Mouse (Mus musculus): Measurements from ENCODE around the gene Tmem151b. TPM values are rescaled to one million over a fixed set of nuclear protein-coding genes. Genes with fewer than 3 reads are reported as not detected.

Tmem151b gene
- polyA plus RNA-seq, 1 experiment from 2014 or later = 41.3 TPM

GRCm38 (mm10) chr17:45544001-45544872 is 5.2 kb downstream of the Tmem151b start:
- peaks cover 12% of the 10 kb centered on the region for H3K36me3 ChIP-seq (ENCODE audit: control insufficient read depth, insufficient read depth)
- ATAC-seq = no peak
- 9% methylated on average over 24 of the region's 24 CpGs for WGBS
- H3K27me3 ChIP-seq (replicated peaks; ENCODE audit: control insufficient read depth, insufficient read depth, low read length) = peaks cover 10% of the 10 kb centered on the region; the same call in 1 of the 2 replicates
- H3K9ac ChIP-seq (replicated peaks; ENCODE audit: low read depth, low read length) = no peak overlapping the region
- no peak overlapping the region for H3K4me2 ChIP-seq (ENCODE audit: low read length)
- no peaks in the 10 kb centered on the region for H3K9me3 ChIP-seq (ENCODE audit: control insufficient read depth, low read length)
- no peak overlapping the region; the same call in 1 of the 2 replicates for H3K27ac ChIP-seq (ENCODE audit: low read length)
- peaks cover 40% of the 10 kb centered on the region for H3K4me1 ChIP-seq (replicated peaks; ENCODE audit: control insufficient read depth, insufficient read depth, low read length)
- H3K4me3 ChIP-seq (replicated peaks; ENCODE audit: low read length) = no peak overlapping the region

GRCm38 (mm10) chr17:45543115-45543514 is 6.4 kb downstream of the Tmem151b start:
- H3K9ac ChIP-seq (replicated peaks; ENCODE audit: low read depth, low read length) = no peak overlapping the region
- no peak overlapping the region for H3K4me3 ChIP-seq (replicated peaks; ENCODE audit: low read length)
- H3K4me2 ChIP-seq (ENCODE audit: low read length) = no peak overlapping the region
- no peak for ATAC-seq
- H3K36me3 ChIP-seq (ENCODE audit: control insufficient read depth, insufficient read depth) = peaks cover 12% of the 10 kb centered on the region
- peaks cover 40% of the 10 kb centered on the region for H3K4me1 ChIP-seq (replicated peaks; ENCODE audit: control insufficient read depth, insufficient read depth, low read length)
- H3K27ac ChIP-seq (ENCODE audit: low read length) = no peak overlapping the region
- H3K27me3 ChIP-seq (replicated peaks; ENCODE audit: control insufficient read depth, insufficient read depth, low read length) = peaks cover 10% of the 10 kb centered on the region; the same call in 1 of the 2 replicates
- 38% methylated on average over 1 of the region's 1 CpGs for WGBS
- no peaks in the 10 kb centered on the region for H3K9me3 ChIP-seq (ENCODE audit: control insufficient read depth, low read length)

- peaks cover 38% of the 10 kb centered on the region for H3K4me1 ChIP-seq (replicated peaks; ENCODE audit: control insufficient read depth, insufficient read depth, low read length)
- H3K27ac ChIP-seq (ENCODE audit: low read length) = no peak overlapping the region
- no peak for ATAC-seq
- 67% methylated on average over 2 of the region's 2 CpGs for WGBS
- no peak overlapping the region for H3K4me3 ChIP-seq (replicated peaks; ENCODE audit: low read length)
- H3K9ac ChIP-seq (replicated peaks; ENCODE audit: low read depth, low read length) = no peak overlapping the region
- peaks cover 12% of the 10 kb centered on the region for H3K36me3 ChIP-seq (ENCODE audit: control insufficient read depth, insufficient read depth)
- no peaks in the 10 kb centered on the region for H3K9me3 ChIP-seq (ENCODE audit: control insufficient read depth, low read length)
- no peak overlapping the region for H3K4me2 ChIP-seq (ENCODE audit: low read length)
- H3K27me3 ChIP-seq (replicated peaks; ENCODE audit: control insufficient read depth, insufficient read depth, low read length) = peaks cover 13% of the 10 kb centered on the region; the same call in 1 of the 2 replicates
Measured at GRCm38 (mm10) chr17:45542705-45543104, 6.8 kb downstream of the Tmem151b start.

GRCm38 (mm10) chr17:45542129-45542528 is 7.3 kb downstream of the Tmem151b start:
- no peak overlapping the region for H3K9ac ChIP-seq (replicated peaks; ENCODE audit: low read depth, low read length)
- WGBS = 39% methylated on average over 6 of the region's 6 CpGs
- no peak overlapping the region for H3K4me2 ChIP-seq (ENCODE audit: low read length)
- H3K27me3 ChIP-seq (replicated peaks; ENCODE audit: control insufficient read depth, insufficient read depth, low read length) = peaks cover 13% of the 10 kb centered on the region; the same call in 1 of the 2 replicates
- no peak overlapping the region for H3K4me3 ChIP-seq (replicated peaks; ENCODE audit: low read length)
- ATAC-seq = no peak
- peaks cover 32% of the 10 kb centered on the region for H3K4me1 ChIP-seq (replicated peaks; ENCODE audit: control insufficient read depth, insufficient read depth, low read length)
- H3K36me3 ChIP-seq (ENCODE audit: control insufficient read depth, insufficient read depth) = peaks cover 12% of the 10 kb centered on the region
- no peaks in the 10 kb centered on the region for H3K9me3 ChIP-seq (ENCODE audit: control insufficient read depth, low read length)
- no peak overlapping the region for H3K27ac ChIP-seq (ENCODE audit: low read length)

- Histone ChIP-seq H3K36me3 (ENCODE audit: control insufficient read depth, insufficient read depth) (peaks cover 2% of the 10 kb centered on the region; the same call in 1 of the 2 replicates), H3K27ac (ENCODE audit: low read length) (no peak overlapping the region), H3K4me1 (replicated peaks; ENCODE audit: control insufficient read depth, insufficient read depth, low read length) (peaks cover 26% of the 10 kb centered on the region), H3K4me3 (replicated peaks; ENCODE audit: low read length) (no peak overlapping the region), H3K9me3 (ENCODE audit: control insufficient read depth, low read length) (no peaks in the 10 kb centered on the region), H3K9ac (replicated peaks; ENCODE audit: low read depth, low read length) (no peak overlapping the region), H3K27me3 (replicated peaks; ENCODE audit: control insufficient read depth, insufficient read depth, low read length) (peaks cover 10% of the 10 kb centered on the region), H3K4me2 (ENCODE audit: low read length) (no peak overlapping the region)
- ATAC-seq = no peak
- WGBS = 82% methylated on average over 21 of the region's 21 CpGs
Measured at GRCm38 (mm10) chr17:45539664-45540063, 9.8 kb downstream of the Tmem151b start.

- H3K9me3 ChIP-seq (ENCODE audit: control insufficient read depth, low read length) = no peaks in the 10 kb centered on the region
- H3K4me1 ChIP-seq (replicated peaks; ENCODE audit: control insufficient read depth, insufficient read depth, low read length) = peaks cover 14% of the 10 kb centered on the region
- 42% methylated on average over 4 of the region's 4 CpGs for WGBS
- H3K4me3 ChIP-seq (replicated peaks; ENCODE audit: low read length) = no peak overlapping the region
- peaks cover 10% of the 10 kb centered on the region for H3K27me3 ChIP-seq (replicated peaks; ENCODE audit: control insufficient read depth, insufficient read depth, low read length)
- H3K9ac ChIP-seq (replicated peaks; ENCODE audit: low read depth, low read length) = no peak overlapping the region
- no peak for ATAC-seq
- no peaks in the 10 kb centered on the region for H3K36me3 ChIP-seq (ENCODE audit: control insufficient read depth, insufficient read depth)
- no peak overlapping the region for H3K27ac ChIP-seq (ENCODE audit: low read length)
- H3K4me2 ChIP-seq (ENCODE audit: low read length) = no peak overlapping the region
Measured at GRCm38 (mm10) chr17:45538394-45538793, 11.1 kb downstream of the Tmem151b start.

- Histone ChIP-seq H3K36me3 (ENCODE audit: control insufficient read depth, insufficient read depth) (no peaks in the 10 kb centered on the region), H3K4me3 (replicated peaks; ENCODE audit: low read length) (no peak overlapping the region), H3K9ac (replicated peaks; ENCODE audit: low read depth, low read length) (no peak overlapping the region), H3K9me3 (ENCODE audit: control insufficient read depth, low read length) (no peaks in the 10 kb centered on the region), H3K4me2 (ENCODE audit: low read length) (no peak overlapping the region), H3K27me3 (replicated peaks; ENCODE audit: control insufficient read depth, insufficient read depth, low read length) (peaks cover 12% of the 10 kb centered on the region), H3K27ac (ENCODE audit: low read length) (peak overlapping the region; percentile 18; the same call in 1 of the 2 replicates), H3K4me1 (replicated peaks; ENCODE audit: control insufficient read depth, insufficient read depth, low read length) (peaks cover 11% of the 10 kb centered on the region)
- ATAC-seq = peak; percentile 64; the same call in 1 of the 2 replicates
- 3% methylated on average over 5 of the region's 5 CpGs for WGBS
Measured at GRCm38 (mm10) chr17:45536264-45536663, 13.2 kb downstream of the Tmem151b start.

GRCm38 (mm10) chr17:45532896-45533295 is 16.6 kb downstream of the Tmem151b start:
- Histone ChIP-seq H3K36me3 (ENCODE audit: control insufficient read depth, insufficient read depth) (no peaks in the 10 kb centered on the region), H3K4me3 (replicated peaks; ENCODE audit: low read length) (no peak overlapping the region), H3K4me2 (ENCODE audit: low read length) (no peak overlapping the region), H3K27ac (ENCODE audit: low read length) (no peak overlapping the region), H3K9me3 (ENCODE audit: control insufficient read depth, low read length) (no peaks in the 10 kb centered on the region), H3K27me3 (replicated peaks; ENCODE audit: control insufficient read depth, insufficient read depth, low read length) (peaks cover 9% of the 10 kb centered on the region), H3K4me1 (replicated peaks; ENCODE audit: control insufficient read depth, insufficient read depth, low read length) (peaks cover 17% of the 10 kb centered on the region), H3K9ac (replicated peaks; ENCODE audit: low read depth, low read length) (no peak overlapping the region)
- no peak for ATAC-seq
- 52% methylated on average over 15 of the region's 15 CpGs for WGBS

- 33% methylated on average over 13 of the region's 13 CpGs for WGBS
- H3K27ac ChIP-seq (ENCODE audit: low read length) = peak overlapping the region; percentile 34; the same call in 1 of the 2 replicates
Measured at GRCm38 (mm10) chr17:45530346-45530782, 19.1 kb downstream of the Tmem151b start.

More at GRCm38 (mm10) chr17:45530346-45530782, 19.1 kb downstream of the Tmem151b start:
- no peak overlapping the region for H3K4me3 ChIP-seq (replicated peaks; ENCODE audit: low read length)
- H3K4me1 ChIP-seq (replicated peaks; ENCODE audit: control insufficient read depth, insufficient read depth, low read length) = peaks cover 6% of the 10 kb centered on the region
- H3K36me3 ChIP-seq (ENCODE audit: control insufficient read depth, insufficient read depth) = no peaks in the 10 kb centered on the region
- 0 out of 2 replicates have a peak overlapping the region, but pooled peaks have one; percentile 4 for H3K4me2 ChIP-seq (ENCODE audit: low read length)
- H3K27me3 ChIP-seq (replicated peaks; ENCODE audit: control insufficient read depth, insufficient read depth, low read length) = peaks cover 5% of the 10 kb centered on the region; the same call in 1 of the 2 replicates
- no peak overlapping the region for H3K9ac ChIP-seq (replicated peaks; ENCODE audit: low read depth, low read length)
- peak; percentile 90 for ATAC-seq
- H3K9me3 ChIP-seq (ENCODE audit: control insufficient read depth, low read length) = no peaks in the 10 kb centered on the region
